Mouse (Mus musculus): ENCODE data around the gene Notch1. TPM values are rescaled to one million over a fixed set of nuclear protein-coding genes. Genes with fewer than 3 reads are reported as not detected.

Notch1 gene
- polyA plus RNA-seq, 1 experiment from 2014 or later, result 27.9 TPM

GRCm38 (mm10) chr2:26506746-26507280 lies 9.7 kb downstream of the Notch1 start:
- H3K4me3 ChIP-seq (replicated peaks), result no peak overlapping the region
- no peak overlapping the region for H3K27ac ChIP-seq
- 81% methylated on average over 3 of the region's 3 CpGs for WGBS
- no peak for ATAC-seq
- H3K9me3 ChIP-seq, result no peaks in the 10 kb centered on the region
- no peaks in the 10 kb centered on the region for H3K36me3 ChIP-seq
- H3K4me2 ChIP-seq (replicated peaks), result no peak overlapping the region
- H3K4me1 ChIP-seq (replicated peaks), result peaks cover 58% of the 10 kb centered on the region
- no peak overlapping the region for H3K9ac ChIP-seq (replicated peaks)
- H3K27me3 ChIP-seq, result peaks cover 29% of the 10 kb centered on the region

- peaks cover 76% of the 10 kb centered on the region for H3K4me1 ChIP-seq (replicated peaks)
- H3K27me3 ChIP-seq, result peaks cover 29% of the 10 kb centered on the region
- 68% methylated on average over 9 of the region's 9 CpGs for WGBS
- H3K9me3 ChIP-seq, result no peaks in the 10 kb centered on the region
- H3K36me3 ChIP-seq, result no peaks in the 10 kb centered on the region
- no peak overlapping the region for H3K27ac ChIP-seq
- no peak overlapping the region for H3K4me3 ChIP-seq (replicated peaks)
- H3K4me2 ChIP-seq (replicated peaks), result peak overlapping the region; percentile 76
- no peak for ATAC-seq
- H3K9ac ChIP-seq (replicated peaks), result no peak overlapping the region
These were observed 11.5 kb downstream of the Notch1 start for GRCm38 (mm10) chr2:26504772-26505480.

GRCm38 (mm10) chr2:26503661-26504575 lies 12.5 kb downstream of the Notch1 start:
- Histone ChIP-seq H3K9me3 (no peaks in the 10 kb centered on the region), H3K4me1 (replicated peaks) (peaks cover 86% of the 10 kb centered on the region), H3K9ac (replicated peaks) (peak overlapping the region; percentile 87), H3K4me2 (replicated peaks) (peak overlapping the region; percentile 76), H3K4me3 (replicated peaks) (peak overlapping the region; percentile 67), H3K36me3 (no peaks in the 10 kb centered on the region), H3K27me3 (peaks cover 29% of the 10 kb centered on the region), H3K27ac (peak overlapping the region; percentile 89)
- peak; percentile 37 for ATAC-seq
- WGBS, result 2% methylated on average over 41 of the region's 59 CpGs

- H3K9ac ChIP-seq (replicated peaks), result peak overlapping the region; percentile 87
- peak overlapping the region; percentile 67 for H3K4me3 ChIP-seq (replicated peaks)
- H3K9me3 ChIP-seq, result no peaks in the 10 kb centered on the region
- H3K4me1 ChIP-seq (replicated peaks), result peaks cover 87% of the 10 kb centered on the region
- peak overlapping the region; percentile 76 for H3K4me2 ChIP-seq (replicated peaks)
- no peak for ATAC-seq
- WGBS, result under 1% methylated on average over 57 of the region's 57 CpGs
- peak overlapping the region; percentile 89 for H3K27ac ChIP-seq
- no peaks in the 10 kb centered on the region for H3K36me3 ChIP-seq
- H3K27me3 ChIP-seq, result peaks cover 29% of the 10 kb centered on the region
These were observed 13.4 kb downstream of the Notch1 start for GRCm38 (mm10) chr2:26502863-26503631.

- Histone ChIP-seq H3K36me3 (no peaks in the 10 kb centered on the region), H3K4me3 (replicated peaks) (peak overlapping the region; percentile 67)
- ATAC-seq, result peak; percentile 41
These were observed 14.1 kb downstream of the Notch1 start for GRCm38 (mm10) chr2:26502299-26502862.

GRCm38 (mm10) chr2:26501651-26502141 lies 14.8 kb downstream of the Notch1 start:
- Histone ChIP-seq H3K4me2 (replicated peaks) (peak overlapping the region; percentile 76), H3K9ac (replicated peaks) (peak overlapping the region; percentile 87), H3K4me3 (replicated peaks) (peak overlapping the region; percentile 67), H3K27me3 (peaks cover 29% of the 10 kb centered on the region), H3K27ac (peak overlapping the region; percentile 89), H3K9me3 (no peaks in the 10 kb centered on the region), H3K36me3 (no peaks in the 10 kb centered on the region), H3K4me1 (replicated peaks) (peaks cover 88% of the 10 kb centered on the region)
- under 1% methylated on average over 15 of the region's 15 CpGs for WGBS
- peak; percentile 43 for ATAC-seq

More at GRCm38 (mm10) chr2:26502299-26502862, 14.1 kb downstream of the Notch1 start:
- no peaks in the 10 kb centered on the region for H3K9me3 ChIP-seq
- H3K27ac ChIP-seq, result peak overlapping the region; percentile 89
- WGBS, result under 1% methylated on average over 33 of the region's 33 CpGs
- peak overlapping the region; percentile 76 for H3K4me2 ChIP-seq (replicated peaks)
- H3K9ac ChIP-seq (replicated peaks), result peak overlapping the region; percentile 87
- H3K27me3 ChIP-seq, result peaks cover 29% of the 10 kb centered on the region
- H3K4me1 ChIP-seq (replicated peaks), result peaks cover 88% of the 10 kb centered on the region

GRCm38 (mm10) chr2:26500599-26501370 lies 15.7 kb downstream of the Notch1 start:
- peaks cover 94% of the 10 kb centered on the region for H3K4me1 ChIP-seq (replicated peaks)
- H3K9ac ChIP-seq (replicated peaks), result peak overlapping the region; percentile 87
- no peaks in the 10 kb centered on the region for H3K9me3 ChIP-seq
- 4% methylated on average over 14 of the region's 14 CpGs for WGBS
- peaks cover 25% of the 10 kb centered on the region for H3K27me3 ChIP-seq
- ATAC-seq, result peak; percentile 87
- H3K4me2 ChIP-seq (replicated peaks), result peak overlapping the region; percentile 76
- no peaks in the 10 kb centered on the region for H3K36me3 ChIP-seq
- peak overlapping the region; percentile 67 for H3K4me3 ChIP-seq (replicated peaks)
- peak overlapping the region; percentile 89 for H3K27ac ChIP-seq

GRCm38 (mm10) chr2:26500027-26500598 lies 16.4 kb downstream of the Notch1 start:
- peak overlapping the region; percentile 19 for H3K4me3 ChIP-seq (replicated peaks)
- ATAC-seq, result no peak
- 23% methylated on average over 4 of the region's 4 CpGs for WGBS

GRCm38 (mm10) chr2:26498694-26499093 lies 17.8 kb downstream of the Notch1 start:
- Histone ChIP-seq H3K9me3 (no peaks in the 10 kb centered on the region), H3K27me3 (peaks cover 10% of the 10 kb centered on the region), H3K36me3 (no peaks in the 10 kb centered on the region), H3K4me1 (replicated peaks) (peaks cover 99% of the 10 kb centered on the region), H3K4me2 (replicated peaks) (peak overlapping the region; percentile 76), H3K27ac (peak overlapping the region; percentile 45), H3K4me3 (replicated peaks) (no peak overlapping the region), H3K9ac (replicated peaks) (peak overlapping the region; percentile 49; the same call in 1 of the 2 replicates)
- WGBS, result 66% methylated on average over 8 of the region's 8 CpGs
- ATAC-seq, result no peak

More at GRCm38 (mm10) chr2:26500027-26500598, 16.4 kb downstream of the Notch1 start:
- H3K27ac ChIP-seq, result peak overlapping the region; percentile 89
- peak overlapping the region; percentile 76 for H3K4me2 ChIP-seq (replicated peaks)
- peaks cover 99% of the 10 kb centered on the region for H3K4me1 ChIP-seq (replicated peaks)
- peaks cover 19% of the 10 kb centered on the region for H3K27me3 ChIP-seq
- no peaks in the 10 kb centered on the region for H3K36me3 ChIP-seq
- H3K9ac ChIP-seq (replicated peaks), result peak overlapping the region; percentile 49
- no peaks in the 10 kb centered on the region for H3K9me3 ChIP-seq

- no peak overlapping the region for H3K4me3 ChIP-seq (replicated peaks)
- H3K4me2 ChIP-seq (replicated peaks), result peak overlapping the region; percentile 76
- WGBS, result 77% methylated on average over 11 of the region's 11 CpGs
- peak overlapping the region; percentile 39; the same call in 1 of the 2 replicates for H3K9ac ChIP-seq (replicated peaks)
- H3K9me3 ChIP-seq, result no peaks in the 10 kb centered on the region
- H3K36me3 ChIP-seq, result no peaks in the 10 kb centered on the region
- H3K27ac ChIP-seq, result peak overlapping the region; percentile 45
- no peak for ATAC-seq
- H3K27me3 ChIP-seq, result peaks cover 3% of the 10 kb centered on the region
- peaks cover 99% of the 10 kb centered on the region for H3K4me1 ChIP-seq (replicated peaks)
These were observed 18.5 kb downstream of the Notch1 start for GRCm38 (mm10) chr2:26497861-26498533.

Measured in midbrain, embryonic 13.5 days (tissue).